In genomic region chr11:5954965-5955504, GRCm38 (mm10) we compare ENCODE assay signal across 8 mouse cellular contexts. TPM values are rescaled to one million over a fixed set of nuclear protein-coding genes. Genes with fewer than 3 reads are reported as not detected.
A peak's percentile ranks its signal among the peaks of the same experiment; 100 is the strongest.
DNase-seq lines count a peak whose midpoint lies in the region; ATAC-seq lines count a peak whose summit lies in the region.

No protein-coding gene starts in this region.

- peak overlapping the region; percentile 96 for H3K4me2 ChIP-seq in intestine, embryonic 14.5 days (ENCODE audit: low read length)
- H3K4me2 ChIP-seq in lung, embryonic 15.5 days = peak overlapping the region; percentile 85
- peak overlapping the region; percentile 89 for H3K4me2 ChIP-seq in neural tube, embryonic 14.5 days (ENCODE audit: low read depth, low read length)

- H3K9me3 ChIP-seq in forebrain, embryonic 10.5 days = no peaks in the 10 kb centered on the region
- no peaks in the 10 kb centered on the region for H3K9me3 ChIP-seq in intestine, embryonic 14.5 days (ENCODE audit: control insufficient read depth, low read length)
- H3K9me3 ChIP-seq in lung, embryonic 15.5 days = no peaks in the 10 kb centered on the region
- no peaks in the 10 kb centered on the region for H3K9me3 ChIP-seq in neural tube, embryonic 14.5 days (ENCODE audit: control insufficient read depth, low read length)

- H3K9ac ChIP-seq in intestine, embryonic 14.5 days (ENCODE audit: low read length) = peak overlapping the region; percentile 89
- peak overlapping the region; percentile 93 for H3K9ac ChIP-seq in lung, embryonic 15.5 days
- peak overlapping the region; percentile 90 for H3K9ac ChIP-seq in neural tube, embryonic 14.5 days (replicated peaks; ENCODE audit: low read depth, low read length)

- H3K4me3 ChIP-seq in forebrain, embryonic 10.5 days = peak overlapping the region; percentile 76
- peak overlapping the region; percentile 83 for H3K4me3 ChIP-seq in intestine, embryonic 14.5 days (ENCODE audit: low read depth, low read length)
- H3K4me3 ChIP-seq in lung, embryonic 15.5 days = peak overlapping the region; percentile 94
- peak overlapping the region; percentile 95 for H3K4me3 ChIP-seq in neural tube, embryonic 14.5 days (ENCODE audit: low read depth, low read length)

- no peaks in the 10 kb centered on the region for H3K27me3 ChIP-seq in forebrain, embryonic 10.5 days (ENCODE audit: poor library complexity, severe bottlenecking)
- no peaks in the 10 kb centered on the region for H3K27me3 ChIP-seq in intestine, embryonic 14.5 days (replicated peaks; ENCODE audit: control insufficient read depth, insufficient read depth, low read length)
- no peaks in the 10 kb centered on the region for H3K27me3 ChIP-seq in lung, embryonic 15.5 days
- no peaks in the 10 kb centered on the region for H3K27me3 ChIP-seq in neural tube, embryonic 14.5 days (ENCODE audit: control insufficient read depth, insufficient read depth, low read length)

- WGBS in forebrain, embryonic 10.5 days = 11% methylated on average over 7 of the region's 7 CpGs
- 7% methylated on average over 7 of the region's 7 CpGs for WGBS in intestine, embryonic 14.5 days
- 3% methylated on average over 7 of the region's 7 CpGs for WGBS in lung, embryonic 15.5 days
- WGBS in neural tube, embryonic 14.5 days = 6% methylated on average over 7 of the region's 7 CpGs

- H3K36me3 ChIP-seq in forebrain, embryonic 10.5 days (replicated peaks) = peaks cover 20% of the 10 kb centered on the region
- H3K36me3 ChIP-seq in intestine, embryonic 14.5 days (ENCODE audit: control insufficient read depth, insufficient read depth, low read length) = peaks cover 5% of the 10 kb centered on the region; the same call in 1 of the 2 replicates
- peaks cover 10% of the 10 kb centered on the region; the same call in 1 of the 2 replicates for H3K36me3 ChIP-seq in lung, embryonic 15.5 days
- H3K36me3 ChIP-seq in neural tube, embryonic 14.5 days (ENCODE audit: control insufficient read depth, insufficient read depth, low read length) = peaks cover 4% of the 10 kb centered on the region; the same call in 1 of the 2 replicates

- H3K4me1 ChIP-seq in forebrain, embryonic 10.5 days = peaks cover 27% of the 10 kb centered on the region
- H3K4me1 ChIP-seq in intestine, embryonic 14.5 days (replicated peaks; ENCODE audit: control insufficient read depth, insufficient read depth, low read length) = peaks cover 11% of the 10 kb centered on the region
- peaks cover 20% of the 10 kb centered on the region for H3K4me1 ChIP-seq in lung, embryonic 15.5 days
- peaks cover 11% of the 10 kb centered on the region for H3K4me1 ChIP-seq in neural tube, embryonic 14.5 days (ENCODE audit: control insufficient read depth, insufficient read depth, low read length)

- intact Hi-C loops in heart, postnatal 10 days (cut with DNase I) = no loop called here

- peak overlapping the region; percentile 90 for H3K27ac ChIP-seq in forebrain, embryonic 10.5 days
- peak overlapping the region; percentile 90 for H3K27ac ChIP-seq in intestine, embryonic 14.5 days (ENCODE audit: low read depth)
- peak overlapping the region; percentile 96 for H3K27ac ChIP-seq in lung, embryonic 15.5 days
- H3K27ac ChIP-seq in neural tube, embryonic 14.5 days (ENCODE audit: low read depth, low read length) = peak overlapping the region; percentile 83

- DNase-seq in heart, adult 8-10 months (ENCODE audit: low spot score) = peak; percentile 17
- no peak for DNase-seq in heart, postnatal 10 days
- peak; percentile 40 for DNase-seq in MEL-GATA-1-ER (ENCODE audit: extremely low read depth, low read depth)
- DNase-seq in forebrain, embryonic 10.5 days (ENCODE audit: extremely low spot score, low spot score) = no peak
- no peak for DNase-seq in intestine, embryonic 14.5 days (ENCODE audit: low spot score)
- no peak for DNase-seq in yolk sac, embryonic 10.5 days (ENCODE audit: low spot score)

- ATAC-seq in intestine, embryonic 14.5 days (replicated peaks; ENCODE audit: low FRiP score, low TSS enrichment, low read depth) = peak; percentile 71
- ATAC-seq in lung, embryonic 15.5 days (ENCODE audit: borderline replicate concordance, extremely low read depth, low FRiP score, low TSS enrichment) = peak; percentile 51; the same call in 1 of the 2 replicates
- ATAC-seq in neural tube, embryonic 14.5 days (ENCODE audit: low read depth) = peak; percentile 83

RNA-seq across cellular contexts. Expression of gene Ykt6, which starts 0.5 kb away (rescaled TPM):
- 10 to 100 TPM; 54.8 to 67.3 (median 62.1) TPM for total RNA-seq in heart, adult 8-10 months (2022)
- 10 to 100 TPM; 85.7 to 97.5 TPM for total RNA-seq in heart, postnatal 10 days (2021)
- 58.5 and 65.5 TPM in 2 replicates for polyA plus RNA-seq in forebrain, embryonic 10.5 days (2016; fragmentation: Nextera tagmentation; extraction: Ambion mirVana)
- polyA plus RNA-seq in intestine, embryonic 14.5 days (2014; fragmentation: Nextera tagmentation; extraction: Ambion mirVana) = 23.0 and 23.3 TPM in 2 replicates
- 58.6 and 61.4 TPM in 2 replicates for polyA plus RNA-seq in lung, embryonic 15.5 days (2015; fragmentation: Nextera tagmentation; extraction: Ambion mirVana)
- 39.1 and 40.9 TPM in 2 replicates for polyA plus RNA-seq in neural tube, embryonic 14.5 days (2014; fragmentation: Nextera tagmentation; extraction: Ambion mirVana)

RNA-seq across cellular contexts. Expression of gene Gck, which starts 5.2 kb away (rescaled TPM):
- total RNA-seq in heart, adult 8-10 months (2022) = 10 to 100 TPM; 15.2 to 30.8 (median 18.1) TPM
- 1 to 10 TPM in 1 of 2 experiments, under 1 TPM in 1; 0.40 to 1.5 TPM for total RNA-seq in heart, postnatal 10 days (2021)
- 2.2 and 2.5 TPM in 2 replicates for polyA plus RNA-seq in forebrain, embryonic 10.5 days (2016; fragmentation: Nextera tagmentation; extraction: Ambion mirVana)
- 1.2 and 2.3 TPM in 2 replicates for polyA plus RNA-seq in intestine, embryonic 14.5 days (2014; fragmentation: Nextera tagmentation; extraction: Ambion mirVana)
- 1.7 and 1.9 TPM in 2 replicates for polyA plus RNA-seq in lung, embryonic 15.5 days (2015; fragmentation: Nextera tagmentation; extraction: Ambion mirVana)
- 1.7 and 3.5 TPM in 2 replicates for polyA plus RNA-seq in neural tube, embryonic 14.5 days (2014; fragmentation: Nextera tagmentation; extraction: Ambion mirVana)

RNA-seq across cellular contexts. Expression of gene Myl7, which starts 56.5 kb away (rescaled TPM):
- total RNA-seq in heart, adult 8-10 months (2022) = 100 to 1,000 TPM; 455 to 787 (median 725) TPM
- total RNA-seq in heart, postnatal 10 days (2021) = 100 to 1,000 TPM; 363 to 942 TPM
- 2.6 and 3.1 TPM in 2 replicates for polyA plus RNA-seq in forebrain, embryonic 10.5 days (2016; fragmentation: Nextera tagmentation; extraction: Ambion mirVana)
- polyA plus RNA-seq in intestine, embryonic 14.5 days (2014; fragmentation: Nextera tagmentation; extraction: Ambion mirVana) = 22.9 and 33.3 TPM in 2 replicates
- 273 and 720 TPM in 2 replicates for polyA plus RNA-seq in lung, embryonic 15.5 days (2015; fragmentation: Nextera tagmentation; extraction: Ambion mirVana)
- polyA plus RNA-seq in neural tube, embryonic 14.5 days (2014; fragmentation: Nextera tagmentation; extraction: Ambion mirVana) = not detected in 2 replicates

Comparison
In these comparisons a context has a peak if more than half of its experiments do, and no peak if none do; other contexts are left out.
1. DNase-seq: peak in heart, adult 8-10 months (single experiment) and MEL-GATA-1-ER (single experiment); none in heart, postnatal 10 days (0 of 2), forebrain, embryonic 10.5 days (single experiment), intestine, embryonic 14.5 days (single experiment) and yolk sac, embryonic 10.5 days (single experiment).
2. Peak in every context shown above with its lines, with median percentiles within 50 percentile points of each other: H3K27ac ChIP-seq, H3K4me3 ChIP-seq, ATAC-seq, H3K4me2 ChIP-seq and H3K9ac ChIP-seq.